Mouse (Mus musculus): Measurements from ENCODE around the gene Mt3. TPM values are rescaled to one million over a fixed set of nuclear protein-coding genes. Genes with fewer than 3 reads are reported as not detected.
A peak's percentile ranks its signal among the peaks of the same experiment; 100 is the strongest.

The Mt3 gene
- polyA plus RNA-seq, 1 experiment from 2014 or later = 4.8 TPM

DNA sequence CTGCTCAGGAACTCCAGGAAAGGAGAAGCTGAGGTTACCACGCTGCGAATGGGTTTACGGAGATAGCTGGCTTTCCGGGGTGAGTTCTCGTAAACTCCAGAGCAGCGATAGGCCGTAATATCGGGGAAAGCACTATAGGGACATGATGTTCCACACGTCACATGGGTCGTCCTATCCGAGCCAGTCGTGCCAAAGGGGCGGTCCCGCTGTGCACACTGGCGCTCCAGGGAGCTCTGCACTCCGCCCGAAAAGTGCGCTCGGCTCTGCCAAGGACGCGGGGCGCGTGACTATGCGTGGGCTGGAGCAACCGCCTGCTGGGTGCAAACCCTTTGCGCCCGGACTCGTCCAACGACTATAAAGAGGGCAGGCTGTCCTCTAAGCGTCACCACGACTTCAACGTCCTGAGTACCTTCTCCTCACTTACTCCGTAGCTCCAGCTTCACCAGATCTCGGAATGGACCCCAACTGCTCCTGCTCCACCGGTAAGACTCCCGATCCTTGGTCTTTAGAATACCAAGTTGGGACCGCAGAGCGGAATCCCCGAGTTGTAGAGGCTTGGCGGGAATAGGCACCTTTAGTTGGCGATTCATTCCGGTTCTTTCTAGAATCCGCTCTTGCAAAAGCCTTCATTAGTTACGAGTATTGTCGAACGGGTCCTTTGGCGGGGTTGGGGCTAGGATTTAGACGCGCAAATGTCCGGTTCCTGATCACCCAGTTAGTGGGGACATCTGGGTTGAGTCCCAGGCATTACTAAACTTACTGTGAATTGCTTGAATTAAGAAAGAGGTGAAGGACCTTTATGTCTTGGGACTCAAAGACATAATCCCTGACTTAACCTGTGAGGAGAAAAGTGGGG lies 26.7 kb downstream of the Mt3 start, which contains the start of gene Mt1:
TSS of gene Mt1 (plus strand) at position 226 of the 856 bp plus-strand sequence.
- peak within 1 kb of the TSS; percentile 75 for H3K4me2 ChIP-seq
- under 1% methylated on average over 50 of the region's 50 CpGs for WGBS
- H3K27ac ChIP-seq = no peak within 1 kb of the TSS; the same call in 1 of the 2 replicates
- peak; percentile 68 for ATAC-seq (ENCODE audit: insufficient number of reproducible peaks, low FRiP score, low TSS enrichment, low read depth)
- peak within 1 kb of the TSS; percentile 41 for H3K4me3 ChIP-seq
- H3K36me3 ChIP-seq = no peaks in the 10 kb centered on the region
- H3K27me3 ChIP-seq = peaks cover 91% of the 10 kb centered on the region
- no peaks in the 10 kb centered on the region for H3K9me3 ChIP-seq
- peaks cover 35% of the 10 kb centered on the region for H3K4me1 ChIP-seq
- H3K9ac ChIP-seq = peak within 1 kb of the TSS; percentile 37

DNA sequence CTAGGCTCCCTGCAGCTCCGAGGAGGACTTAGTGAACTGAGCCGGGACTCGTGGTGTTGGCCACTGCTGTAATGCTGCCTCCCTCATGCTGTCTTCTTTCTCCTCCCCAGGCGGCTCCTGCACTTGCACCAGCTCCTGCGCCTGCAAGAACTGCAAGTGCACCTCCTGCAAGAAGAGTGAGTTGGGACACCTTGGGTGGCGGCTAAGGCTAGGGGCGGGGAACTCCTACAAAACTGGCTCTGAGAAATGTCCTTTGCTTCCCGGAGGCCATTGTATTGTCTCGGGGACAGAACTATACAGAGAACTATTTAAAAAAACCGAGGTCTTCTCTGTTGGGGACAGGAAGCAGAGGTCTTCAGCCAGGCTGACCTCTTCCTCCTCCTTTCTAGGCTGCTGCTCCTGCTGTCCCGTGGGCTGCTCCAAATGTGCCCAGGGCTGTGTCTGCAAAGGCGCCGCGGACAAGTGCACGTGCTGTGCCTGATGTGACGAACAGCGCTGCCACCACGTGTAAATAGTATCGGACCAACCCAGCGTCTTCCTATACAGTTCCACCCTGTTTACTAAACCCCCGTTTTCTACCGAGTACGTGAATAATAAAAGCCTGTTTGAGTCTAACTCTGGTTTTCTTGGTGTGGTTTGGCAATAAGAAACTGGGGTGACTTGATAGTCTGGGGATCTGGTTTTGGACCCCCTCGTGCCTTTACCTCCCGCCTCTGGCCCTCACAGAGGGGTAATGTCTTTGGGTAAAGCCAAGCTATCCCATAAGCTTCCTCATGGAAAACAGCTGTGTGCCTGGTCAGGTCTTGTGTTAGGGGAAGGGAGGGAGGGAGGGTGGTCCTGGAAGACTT lies 27.5 kb downstream of the Mt3 start:
- H3K9ac ChIP-seq = no peak overlapping the region
- H3K9me3 ChIP-seq = no peaks in the 10 kb centered on the region
- H3K4me2 ChIP-seq = peak overlapping the region; percentile 75
- H3K27ac ChIP-seq = no peak overlapping the region
- no peak for ATAC-seq (ENCODE audit: insufficient number of reproducible peaks, low FRiP score, low TSS enrichment, low read depth)
- peaks cover 90% of the 10 kb centered on the region for H3K27me3 ChIP-seq
- peak overlapping the region; percentile 41 for H3K4me3 ChIP-seq
- H3K36me3 ChIP-seq = no peaks in the 10 kb centered on the region
- H3K4me1 ChIP-seq = peaks cover 41% of the 10 kb centered on the region
- 3% methylated on average over 25 of the region's 25 CpGs for WGBS

DNA sequence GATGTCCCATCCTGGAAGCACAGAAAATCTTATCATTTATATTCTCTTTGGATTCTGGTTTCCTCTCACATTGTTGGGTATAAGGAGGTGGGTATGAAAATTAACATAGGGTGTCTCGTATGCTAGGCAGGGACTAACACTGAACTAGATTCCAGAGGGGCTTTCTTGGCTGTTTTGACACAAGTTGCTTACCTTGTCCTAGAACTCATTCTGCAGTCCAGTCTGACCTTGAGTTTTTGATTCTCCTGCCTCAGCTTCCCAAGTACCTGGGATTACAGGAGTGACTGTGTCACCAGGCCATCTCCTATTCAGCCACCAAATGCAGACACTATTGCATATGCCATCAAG lies 28.1 kb downstream of the Mt3 start:
- H3K4me3 ChIP-seq = no peak overlapping the region
- no peaks in the 10 kb centered on the region for H3K36me3 ChIP-seq
- no peak overlapping the region for H3K9ac ChIP-seq
- H3K4me2 ChIP-seq = no peak overlapping the region
- no peak for ATAC-seq (ENCODE audit: insufficient number of reproducible peaks, low FRiP score, low TSS enrichment, low read depth)
- WGBS = 88% methylated on average over 1 of the region's 1 CpGs
- H3K9me3 ChIP-seq = no peaks in the 10 kb centered on the region
- H3K27ac ChIP-seq = no peak overlapping the region
- peaks cover 88% of the 10 kb centered on the region for H3K27me3 ChIP-seq
- peaks cover 41% of the 10 kb centered on the region for H3K4me1 ChIP-seq

DNA sequence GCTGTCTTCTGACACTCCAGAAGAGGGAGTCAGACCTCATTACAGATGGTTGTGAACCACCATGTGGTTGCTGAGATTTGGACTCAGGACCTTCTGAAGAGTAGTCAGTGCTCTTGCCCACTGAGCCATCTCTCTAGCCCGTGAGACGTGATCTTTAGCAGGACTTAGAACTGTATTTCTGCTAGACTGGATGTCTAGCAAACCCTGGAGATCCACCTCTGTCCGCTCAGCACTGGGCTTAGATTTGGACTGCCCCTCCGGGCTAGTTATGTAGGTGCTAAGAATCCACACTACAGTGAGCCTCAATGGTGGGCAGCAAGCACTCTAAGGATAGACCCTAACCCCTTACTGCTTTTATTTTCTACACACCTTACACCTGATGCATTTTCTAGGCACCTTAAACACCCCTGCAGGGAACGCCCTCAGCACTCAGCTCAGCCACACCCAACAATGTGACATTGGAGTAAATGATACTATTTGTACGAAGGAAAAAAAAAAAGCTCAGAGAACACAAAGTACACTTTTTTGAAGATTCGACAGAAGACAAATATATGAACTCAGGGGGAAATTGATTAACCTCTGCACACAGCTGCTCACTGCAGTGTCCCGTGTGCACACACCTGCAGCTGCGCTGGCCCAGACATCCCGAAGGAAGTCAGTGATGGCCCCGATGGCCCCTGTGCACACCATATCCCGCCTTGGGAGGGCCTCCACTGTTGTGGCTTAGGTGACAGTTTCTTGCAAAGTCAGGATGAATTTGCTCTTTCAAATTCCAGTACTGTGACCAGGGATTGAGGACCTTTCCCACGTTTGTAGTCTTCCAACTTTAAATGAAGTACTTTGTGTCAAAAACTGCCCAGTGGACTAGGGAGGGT lies 29.9 kb downstream of the Mt3 start:
- no peak overlapping the region for H3K27ac ChIP-seq
- H3K27me3 ChIP-seq = peaks cover 89% of the 10 kb centered on the region

DNA sequence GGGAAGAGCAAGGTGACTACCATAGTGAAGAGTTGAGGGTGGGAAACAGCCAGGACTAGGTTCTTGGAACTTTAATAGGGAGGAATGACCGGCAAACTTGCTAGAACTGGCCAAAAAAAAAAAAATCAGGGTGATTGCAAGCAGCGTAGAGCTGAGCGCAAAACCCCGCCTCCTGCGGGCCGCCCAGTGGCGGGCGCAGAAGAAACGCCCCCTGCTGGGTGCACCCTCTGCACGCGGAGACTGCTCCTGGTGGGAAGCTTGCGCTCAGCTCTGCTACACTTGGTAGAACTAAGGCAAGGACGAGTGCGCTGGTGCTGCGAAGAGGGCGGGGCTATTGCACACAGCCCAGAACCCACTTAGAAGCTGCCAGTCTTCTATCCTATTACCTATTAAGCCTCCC lies 30.7 kb downstream of the Mt3 start:
- H3K27ac ChIP-seq = no peak overlapping the region
- H3K27me3 ChIP-seq = peaks cover 90% of the 10 kb centered on the region
- ATAC-seq (ENCODE audit: insufficient number of reproducible peaks, low FRiP score, low TSS enrichment, low read depth) = peak; percentile 37; the same call in 1 of the 2 replicates
- peaks cover 55% of the 10 kb centered on the region for H3K4me1 ChIP-seq
- H3K4me2 ChIP-seq = peak overlapping the region; percentile 42
- H3K9me3 ChIP-seq = no peaks in the 10 kb centered on the region
- H3K4me3 ChIP-seq = peak overlapping the region; percentile 23
- no peak overlapping the region for H3K9ac ChIP-seq
- H3K36me3 ChIP-seq = no peaks in the 10 kb centered on the region
- WGBS = 0% methylated on average over 16 of the region's 16 CpGs

More for the DNA sequence above, 29.9 kb downstream of the Mt3 start:
- Histone ChIP-seq H3K4me1 (peaks cover 52% of the 10 kb centered on the region), H3K36me3 (no peaks in the 10 kb centered on the region), H3K4me2 (peak overlapping the region; percentile 42), H3K4me3 (no peak overlapping the region), H3K9ac (no peak overlapping the region), H3K9me3 (no peaks in the 10 kb centered on the region)
- 60% methylated on average over 13 of the region's 13 CpGs for WGBS
- ATAC-seq (ENCODE audit: insufficient number of reproducible peaks, low FRiP score, low TSS enrichment, low read depth) = no peak

DNA sequence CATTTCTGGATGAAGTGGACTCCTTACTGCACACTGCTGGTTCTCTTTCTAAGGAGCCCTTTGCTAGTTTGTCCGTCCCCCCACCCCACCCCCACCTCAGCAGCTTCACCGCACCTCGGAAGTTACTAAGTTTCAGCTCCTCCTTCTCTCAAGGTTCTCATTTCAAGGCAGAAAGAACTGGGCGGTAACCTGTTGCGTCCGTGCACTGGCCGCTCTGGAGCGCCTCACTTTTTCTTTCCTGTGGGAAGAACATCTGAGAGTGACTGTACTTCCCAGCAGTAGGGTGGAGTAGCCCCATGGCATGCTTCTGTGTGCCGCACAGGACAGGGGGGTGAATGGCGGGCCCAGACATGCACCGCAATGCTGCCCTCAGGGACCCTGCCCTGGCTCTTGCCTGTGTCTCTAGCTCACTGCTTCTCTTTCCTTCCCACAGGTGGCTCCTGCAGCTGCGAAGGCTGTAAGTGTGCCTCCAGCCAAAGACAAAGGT lies 32.0 kb downstream of the Mt3 start:
- ATAC-seq (ENCODE audit: insufficient number of reproducible peaks, low FRiP score, low TSS enrichment, low read depth) = no peak
- no peak overlapping the region for H3K9ac ChIP-seq
- no peak overlapping the region for H3K4me3 ChIP-seq
- peaks cover 77% of the 10 kb centered on the region for H3K27me3 ChIP-seq
- WGBS = 13% methylated on average over 12 of the region's 12 CpGs
- peaks cover 45% of the 10 kb centered on the region for H3K4me1 ChIP-seq
- H3K4me2 ChIP-seq = peak overlapping the region; percentile 42; the same call in 1 of the 2 replicates
- no peaks in the 10 kb centered on the region for H3K9me3 ChIP-seq
- peak overlapping the region; percentile 27; the same call in 1 of the 2 replicates for H3K27ac ChIP-seq
- H3K36me3 ChIP-seq = no peaks in the 10 kb centered on the region

DNA sequence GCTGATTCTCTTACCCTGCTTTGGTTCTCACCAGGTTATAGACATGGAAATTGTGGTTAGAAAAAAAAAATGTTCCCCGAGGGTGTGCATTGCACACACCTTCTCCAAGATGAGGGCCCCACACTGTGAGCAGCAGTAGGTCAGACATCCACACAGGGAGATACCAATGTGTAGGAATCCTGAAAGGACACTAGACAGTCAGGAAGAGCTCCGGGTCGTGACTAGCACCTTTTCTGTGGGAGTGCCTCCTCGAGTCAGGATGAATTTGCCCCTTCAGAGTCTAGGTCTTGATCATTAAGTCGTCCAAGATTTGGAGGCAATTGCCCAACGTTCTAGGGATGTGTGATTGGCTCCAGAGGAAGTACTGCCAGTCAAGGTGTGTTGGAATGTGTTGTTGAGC lies 33.4 kb downstream of the Mt3 start:
- H3K9me3 ChIP-seq = no peaks in the 10 kb centered on the region
- no peaks in the 10 kb centered on the region for H3K36me3 ChIP-seq
- ATAC-seq (ENCODE audit: insufficient number of reproducible peaks, low FRiP score, low TSS enrichment, low read depth) = no peak
- H3K27me3 ChIP-seq = peaks cover 67% of the 10 kb centered on the region
- WGBS = 58% methylated on average over 6 of the region's 6 CpGs
- peaks cover 36% of the 10 kb centered on the region for H3K4me1 ChIP-seq
- no peak overlapping the region for H3K4me2 ChIP-seq
- H3K9ac ChIP-seq = no peak overlapping the region
- H3K27ac ChIP-seq = no peak overlapping the region
- H3K4me3 ChIP-seq = no peak overlapping the region

DNA sequence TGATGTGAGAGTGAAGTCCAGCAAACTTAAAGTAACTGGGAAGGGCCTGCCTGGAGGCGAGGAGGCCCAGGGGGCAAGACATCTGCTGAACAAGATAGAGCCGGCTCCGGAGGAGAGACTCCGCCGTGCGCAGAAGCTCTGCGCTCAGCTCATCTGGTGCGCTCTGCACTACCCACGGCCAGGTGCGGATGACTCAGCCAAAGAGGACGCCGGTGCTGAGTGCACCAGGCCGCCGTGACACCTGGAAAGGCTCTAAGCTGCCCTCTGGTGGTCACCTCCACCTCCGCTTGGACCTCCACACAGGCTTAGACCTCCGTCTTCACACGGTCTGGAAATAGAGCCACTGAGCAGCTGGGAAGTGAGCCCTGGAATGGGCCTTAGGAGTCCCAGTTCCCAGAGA lies 34.1 kb downstream of the Mt3 start:
- 0 out of 2 replicates have a peak overlapping the region, but pooled peaks have one; percentile 21 for H3K9ac ChIP-seq
- 6% methylated on average over 17 of the region's 17 CpGs for WGBS
- ATAC-seq (ENCODE audit: insufficient number of reproducible peaks, low FRiP score, low TSS enrichment, low read depth) = peak; percentile 35; the same call in 1 of the 2 replicates
- H3K9me3 ChIP-seq = no peaks in the 10 kb centered on the region
- H3K4me1 ChIP-seq = peaks cover 40% of the 10 kb centered on the region
- no peaks in the 10 kb centered on the region for H3K36me3 ChIP-seq
- peak overlapping the region; percentile 36 for H3K4me2 ChIP-seq
- H3K27me3 ChIP-seq = peaks cover 64% of the 10 kb centered on the region
- H3K27ac ChIP-seq = no peak overlapping the region
- no peak overlapping the region for H3K4me3 ChIP-seq

DNA sequence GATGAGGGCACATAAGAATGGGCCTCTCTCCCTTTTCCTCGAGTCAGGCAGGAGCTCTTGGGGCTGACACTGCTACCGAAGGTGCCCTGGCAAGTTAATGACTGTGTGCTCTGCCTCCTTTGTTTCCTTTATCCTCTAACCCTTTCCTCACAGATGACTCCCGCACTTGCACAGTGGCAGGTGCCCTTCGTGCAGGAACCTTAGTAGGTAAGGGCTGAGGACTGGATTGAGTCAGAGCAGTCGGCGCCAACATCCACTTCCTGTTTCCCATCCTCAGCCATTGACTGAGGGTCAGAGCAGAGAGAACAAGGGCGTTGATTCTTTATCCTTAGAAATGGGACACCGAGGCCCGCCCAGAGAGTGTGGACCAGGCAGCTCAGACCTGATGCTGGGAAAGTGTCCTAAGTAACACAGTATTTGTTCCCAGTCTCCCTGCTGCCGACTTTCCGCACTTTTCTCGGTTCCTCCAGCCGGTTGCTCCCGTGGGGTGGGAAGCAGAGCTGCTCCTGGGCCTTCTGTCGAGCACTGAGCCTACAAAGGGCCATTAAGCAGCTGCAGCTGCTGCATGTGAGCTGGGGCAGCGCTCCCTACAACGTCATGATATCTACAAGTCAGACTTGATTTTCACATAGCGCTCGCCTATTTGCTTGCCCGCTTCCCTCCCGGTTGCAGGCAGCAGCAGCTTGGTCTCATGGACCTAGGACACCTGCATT lies 35.0 kb downstream of the Mt3 start:
- ATAC-seq (ENCODE audit: insufficient number of reproducible peaks, low FRiP score, low TSS enrichment, low read depth) = no peak
- Histone ChIP-seq H3K9ac (no peak overlapping the region), H3K4me3 (no peak overlapping the region), H3K36me3 (no peaks in the 10 kb centered on the region), H3K27ac (no peak overlapping the region), H3K4me2 (no peak overlapping the region), H3K9me3 (no peaks in the 10 kb centered on the region), H3K4me1 (peaks cover 40% of the 10 kb centered on the region), H3K27me3 (peaks cover 55% of the 10 kb centered on the region)
- WGBS = 41% methylated on average over 21 of the region's 21 CpGs

DNA sequence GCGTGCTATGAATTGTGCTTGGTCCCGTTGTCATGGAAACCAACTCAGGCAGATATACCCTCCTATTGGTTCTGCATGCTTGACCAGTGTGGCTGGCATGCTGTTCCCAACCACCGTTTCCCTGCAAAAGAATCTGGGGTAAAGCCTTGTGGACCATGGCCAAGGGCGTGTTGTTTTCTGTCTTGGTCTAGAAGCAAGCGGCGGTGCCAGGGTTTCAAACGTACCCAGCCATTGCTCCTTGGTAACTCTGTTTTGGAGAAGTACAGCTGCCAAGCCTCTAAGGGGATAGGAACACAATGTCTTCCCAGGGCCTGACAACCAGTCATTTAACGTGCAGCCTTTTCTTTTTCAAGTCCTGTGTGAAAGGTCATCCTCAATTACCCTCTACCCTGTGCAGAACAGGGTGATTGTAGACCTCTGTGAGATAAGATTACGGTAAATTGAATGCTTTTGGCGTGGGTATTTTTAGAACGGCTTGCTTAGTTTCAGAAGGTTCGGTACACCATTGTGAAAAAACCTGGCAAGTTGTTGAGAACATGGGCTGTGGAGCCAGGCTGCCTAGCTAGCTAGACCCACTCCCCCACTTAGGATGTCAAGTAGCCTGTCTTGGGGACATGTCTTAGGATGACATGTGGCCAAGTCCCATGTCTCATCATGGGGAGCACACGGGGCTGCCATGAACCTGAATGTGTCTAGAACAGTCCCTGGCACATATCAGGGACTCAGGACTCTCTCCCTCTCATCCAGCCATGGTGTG lies 37.0 kb downstream of the Mt3 start:
- no peak overlapping the region for H3K9ac ChIP-seq
- peaks cover 35% of the 10 kb centered on the region for H3K27me3 ChIP-seq
- H3K9me3 ChIP-seq = no peaks in the 10 kb centered on the region
- no peaks in the 10 kb centered on the region for H3K36me3 ChIP-seq
- H3K4me2 ChIP-seq = no peak overlapping the region
- no peak overlapping the region for H3K27ac ChIP-seq
- no peak overlapping the region for H3K4me3 ChIP-seq
- H3K4me1 ChIP-seq = peaks cover 20% of the 10 kb centered on the region
- no peak for ATAC-seq (ENCODE audit: insufficient number of reproducible peaks, low FRiP score, low TSS enrichment, low read depth)
- 76% methylated on average over 13 of the region's 13 CpGs for WGBS

Data from limb, embryonic 15.5 days (tissue).